Mouse (Mus musculus): Measurements from ENCODE around the gene Cnksr3. TPM values are rescaled to one million over a fixed set of nuclear protein-coding genes. Genes with fewer than 3 reads are reported as not detected.

The Cnksr3 gene
- polyA plus RNA-seq, 1 experiment from 2014 or later, result 6.8 TPM

- WGBS, result 78% methylated on average over 8 of the region's 8 CpGs
- ATAC-seq, result no peak
- Histone ChIP-seq H3K9me3 (ENCODE audit: control insufficient read depth) (no peaks in the 10 kb centered on the region), H3K36me3 (ENCODE audit: control insufficient read depth, insufficient read depth) (no peaks in the 10 kb centered on the region), H3K9ac (ENCODE audit: low read depth, low read length) (no peak overlapping the region), H3K4me1 (replicated peaks; ENCODE audit: control insufficient read depth, insufficient read depth, low read length) (peaks cover 3% of the 10 kb centered on the region; the same call in 1 of the 2 replicates), H3K27ac (ENCODE audit: low read depth, low read length) (no peak overlapping the region), H3K4me2 (replicated peaks; ENCODE audit: low read depth) (no peak overlapping the region), H3K4me3 (ENCODE audit: low read depth, low read length) (no peak overlapping the region), H3K27me3 (replicated peaks; ENCODE audit: control insufficient read depth, insufficient read depth, low read length) (no peaks in the 10 kb centered on the region)
- TF ChIP-seq CTCF (IDR thresholded peaks at IDR 0.05; ENCODE audit: low read depth), result no peak
Measured at GRCm38 (mm10) chr10:7176205-7176910, 35.7 kb downstream of the Cnksr3 start.

GRCm38 (mm10) chr10:7174480-7174879 lies 37.6 kb downstream of the Cnksr3 start:
- Histone ChIP-seq H3K36me3 (ENCODE audit: control insufficient read depth, insufficient read depth) (no peaks in the 10 kb centered on the region), H3K9ac (ENCODE audit: low read depth, low read length) (no peak overlapping the region), H3K27ac (ENCODE audit: low read depth, low read length) (no peak overlapping the region), H3K9me3 (ENCODE audit: control insufficient read depth) (no peaks in the 10 kb centered on the region), H3K4me1 (replicated peaks; ENCODE audit: control insufficient read depth, insufficient read depth, low read length) (peaks cover 3% of the 10 kb centered on the region; the same call in 1 of the 2 replicates), H3K27me3 (replicated peaks; ENCODE audit: control insufficient read depth, insufficient read depth, low read length) (no peaks in the 10 kb centered on the region), H3K4me2 (replicated peaks; ENCODE audit: low read depth) (no peak overlapping the region), H3K4me3 (ENCODE audit: low read depth, low read length) (no peak overlapping the region)
- no peak for TF ChIP-seq CTCF (IDR thresholded peaks at IDR 0.05; ENCODE audit: low read depth)
- WGBS, result 38% methylated on average over 2 of the region's 2 CpGs
- no peak for ATAC-seq

- Histone ChIP-seq H3K4me3 (ENCODE audit: low read depth, low read length) (no peak overlapping the region), H3K4me1 (replicated peaks; ENCODE audit: control insufficient read depth, insufficient read depth, low read length) (0 out of 2 replicates have a peak, but pooled peaks cover 3% of the 10 kb centered on the region), H3K9ac (ENCODE audit: low read depth, low read length) (no peak overlapping the region), H3K36me3 (ENCODE audit: control insufficient read depth, insufficient read depth) (no peaks in the 10 kb centered on the region), H3K27ac (ENCODE audit: low read depth, low read length) (no peak overlapping the region), H3K27me3 (replicated peaks; ENCODE audit: control insufficient read depth, insufficient read depth, low read length) (no peaks in the 10 kb centered on the region), H3K9me3 (ENCODE audit: control insufficient read depth) (no peaks in the 10 kb centered on the region), H3K4me2 (replicated peaks; ENCODE audit: low read depth) (no peak overlapping the region)
- no peak for TF ChIP-seq CTCF (IDR thresholded peaks at IDR 0.05; ENCODE audit: low read depth)
- WGBS, result 50% methylated on average over 1 of the region's 1 CpGs
- ATAC-seq, result no peak
Measured at GRCm38 (mm10) chr10:7173098-7173497, 38.9 kb downstream of the Cnksr3 start.

GRCm38 (mm10) chr10:7170434-7170833 lies 41.6 kb downstream of the Cnksr3 start:
- Histone ChIP-seq H3K9me3 (ENCODE audit: control insufficient read depth) (no peaks in the 10 kb centered on the region), H3K27me3 (replicated peaks; ENCODE audit: control insufficient read depth, insufficient read depth, low read length) (no peaks in the 10 kb centered on the region), H3K4me2 (replicated peaks; ENCODE audit: low read depth) (no peak overlapping the region), H3K4me1 (replicated peaks; ENCODE audit: control insufficient read depth, insufficient read depth, low read length) (0 out of 2 replicates have a peak, but pooled peaks cover 3% of the 10 kb centered on the region), H3K36me3 (ENCODE audit: control insufficient read depth, insufficient read depth) (no peaks in the 10 kb centered on the region), H3K27ac (ENCODE audit: low read depth, low read length) (no peak overlapping the region), H3K9ac (ENCODE audit: low read depth, low read length) (no peak overlapping the region), H3K4me3 (ENCODE audit: low read depth, low read length) (no peak overlapping the region)
- no peak for TF ChIP-seq CTCF (IDR thresholded peaks at IDR 0.05; ENCODE audit: low read depth)
- ATAC-seq, result no peak
- WGBS, result 100% methylated on average over 3 of the region's 3 CpGs

- ATAC-seq, result no peak
- Histone ChIP-seq H3K4me1 (replicated peaks; ENCODE audit: control insufficient read depth, insufficient read depth, low read length) (peaks cover 9% of the 10 kb centered on the region), H3K4me2 (replicated peaks; ENCODE audit: low read depth) (no peak overlapping the region), H3K27me3 (replicated peaks; ENCODE audit: control insufficient read depth, insufficient read depth, low read length) (no peaks in the 10 kb centered on the region), H3K9ac (ENCODE audit: low read depth, low read length) (no peak overlapping the region), H3K36me3 (ENCODE audit: control insufficient read depth, insufficient read depth) (0 out of 2 replicates have a peak, but pooled peaks cover 4% of the 10 kb centered on the region), H3K9me3 (ENCODE audit: control insufficient read depth) (no peaks in the 10 kb centered on the region), H3K27ac (ENCODE audit: low read depth, low read length) (no peak overlapping the region), H3K4me3 (ENCODE audit: low read depth, low read length) (no peak overlapping the region)
- no peak for TF ChIP-seq CTCF (IDR thresholded peaks at IDR 0.05; ENCODE audit: low read depth)
- 81% methylated on average over 12 of the region's 12 CpGs for WGBS
Measured at GRCm38 (mm10) chr10:7163031-7163430, 49.0 kb downstream of the Cnksr3 start.

GRCm38 (mm10) chr10:7159061-7159511 lies 53.0 kb downstream of the Cnksr3 start:
- Histone ChIP-seq H3K4me3 (ENCODE audit: low read depth, low read length) (0 out of 2 replicates have a peak overlapping the region, but pooled peaks have one; percentile 13), H3K27me3 (replicated peaks; ENCODE audit: control insufficient read depth, insufficient read depth, low read length) (no peaks in the 10 kb centered on the region), H3K9me3 (ENCODE audit: control insufficient read depth) (no peaks in the 10 kb centered on the region), H3K27ac (ENCODE audit: low read depth, low read length) (peak overlapping the region; percentile 77), H3K4me2 (replicated peaks; ENCODE audit: low read depth) (peak overlapping the region; percentile 54), H3K36me3 (ENCODE audit: control insufficient read depth, insufficient read depth) (0 out of 2 replicates have a peak, but pooled peaks cover 4% of the 10 kb centered on the region), H3K4me1 (replicated peaks; ENCODE audit: control insufficient read depth, insufficient read depth, low read length) (peaks cover 10% of the 10 kb centered on the region), H3K9ac (ENCODE audit: low read depth, low read length) (no peak overlapping the region)
- no peak for TF ChIP-seq CTCF (IDR thresholded peaks at IDR 0.05; ENCODE audit: low read depth)
- 13% methylated on average over 7 of the region's 7 CpGs for WGBS
- ATAC-seq, result peak; percentile 83

Measured in intestine, postnatal 0 days (tissue).